ENCODE assay signal across 35 mouse cellular contexts in the genomic region with DNA sequence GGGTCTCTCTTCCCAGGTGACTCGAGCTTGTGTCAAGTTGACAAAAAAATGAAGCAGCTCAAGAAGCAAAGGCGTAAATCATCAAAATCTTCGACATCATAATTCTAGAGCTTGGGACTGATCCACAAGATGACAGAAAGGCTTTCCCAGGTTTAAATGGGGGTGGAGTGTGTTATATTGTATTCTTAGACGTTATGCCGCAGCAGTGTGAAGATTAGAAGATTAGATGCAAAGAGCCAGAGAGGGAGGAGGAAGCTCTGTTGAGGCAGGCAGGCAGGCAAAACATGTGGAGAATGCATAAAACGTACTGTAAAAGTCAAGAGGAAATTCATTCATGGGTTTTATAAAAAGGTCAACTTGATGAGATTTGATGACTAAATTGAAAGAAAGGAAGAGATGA.
"Had no signal": no experiment of that assay in that cellular context is flagged by ENCODE, and none has a peak within 500 bp of the region (broad histone marks: within the 10 kb centered on the region; RNA-seq: fewer than 3 reads in every experiment).

No protein-coding gene starts in this region.

- ATAC-seq: hindbrain, embryonic 16.5 days; hindbrain, postnatal 0 days; inflammation-experienced regulatory T-cells, adult 6 months; intestine, embryonic 15.5 days; intestine, embryonic 16.5 days; intestine, postnatal 0 days had no signal

- H3K9ac ChIP-seq: heart, embryonic 12.5 days; heart, embryonic 13.5 days; heart, embryonic 15.5 days; hindbrain, embryonic 12.5 days; hindbrain, embryonic 13.5 days; hindbrain, embryonic 14.5 days; hindbrain, embryonic 15.5 days; intestine, embryonic 15.5 days; kidney, embryonic 15.5 days had no signal

- H3K4me2 ChIP-seq: heart, embryonic 11.5 days; heart, embryonic 12.5 days; heart, embryonic 13.5 days; heart, embryonic 15.5 days; hindbrain, embryonic 12.5 days; hindbrain, embryonic 13.5 days; hindbrain, embryonic 14.5 days; hindbrain, embryonic 15.5 days; intestine, embryonic 15.5 days; kidney, embryonic 15.5 days had no signal

- H3K9me3 ChIP-seq: heart, embryonic 10.5 days; heart, embryonic 12.5 days; heart, embryonic 13.5 days; heart, embryonic 15.5 days; hindbrain, embryonic 10.5 days; hindbrain, embryonic 12.5 days; hindbrain, embryonic 13.5 days; hindbrain, embryonic 15.5 days; intestine, embryonic 15.5 days; kidney, embryonic 15.5 days had no signal

- H3K27me3 ChIP-seq: heart, embryonic 12.5 days; heart, embryonic 13.5 days; heart, embryonic 15.5 days; hindbrain, embryonic 12.5 days; hindbrain, embryonic 13.5 days; hindbrain, embryonic 15.5 days; intestine, embryonic 15.5 days; kidney, embryonic 15.5 days had no signal

- H3K4me1 ChIP-seq: heart, embryonic 10.5 days; heart, embryonic 12.5 days; heart, embryonic 13.5 days; heart, embryonic 15.5 days; hindbrain, embryonic 12.5 days; hindbrain, embryonic 13.5 days; hindbrain, embryonic 15.5 days; intestine, embryonic 15.5 days; kidney, embryonic 15.5 days had no signal

- H3K36me3 ChIP-seq: heart, embryonic 10.5 days; heart, embryonic 12.5 days; heart, embryonic 13.5 days; heart, embryonic 15.5 days; hindbrain, embryonic 10.5 days; hindbrain, embryonic 12.5 days; hindbrain, embryonic 13.5 days; hindbrain, embryonic 15.5 days; intestine, embryonic 15.5 days; kidney, embryonic 15.5 days had no signal

- H3K4me3 ChIP-seq: heart, embryonic 10.5 days; heart, embryonic 12.5 days; heart, embryonic 13.5 days; heart, embryonic 15.5 days; hindbrain, embryonic 10.5 days; hindbrain, embryonic 12.5 days; hindbrain, embryonic 13.5 days; hindbrain, embryonic 15.5 days; intestine, embryonic 15.5 days; kidney, embryonic 15.5 days; layer of hippocampus, adult 2 months had no signal

- H3K27ac ChIP-seq: heart, embryonic 10.5 days; heart, embryonic 13.5 days; heart, embryonic 15.5 days; hindbrain, embryonic 10.5 days; hindbrain, embryonic 12.5 days; hindbrain, embryonic 13.5 days; hindbrain, embryonic 14.5 days; hindbrain, embryonic 15.5 days; hindbrain, postnatal 0 days; intestine, embryonic 15.5 days; kidney, embryonic 15.5 days; kidney, postnatal 0 days; layer of hippocampus, adult 2 months had no signal

- DNase-seq: heart, postnatal 10 days; heart, postnatal 14 days; heart, postnatal 36 days; heart, postnatal 4 days; kidney, adult 11 months; kidney, adult 18-20 months; kidney, adult 2 months; kidney, adult 8-10 months; kidney, adult 9 months; kidney, postnatal 10 days; kidney, postnatal 14 days; kidney, postnatal 25 days; kidney, postnatal 36 days; kidney, postnatal 4 days; layer of hippocampus, adult 9-11 months; layer of hippocampus, postnatal 36 days had no signal
